Mouse (Mus musculus) lung, postnatal 10 days (tissue): ENCODE results near the gene Zfp683.

Source experiments
- DNase-seq: peaks from one replicate; pipeline ENCODE4 v3.0.0; 2021

The Zfp683 gene

DNA sequence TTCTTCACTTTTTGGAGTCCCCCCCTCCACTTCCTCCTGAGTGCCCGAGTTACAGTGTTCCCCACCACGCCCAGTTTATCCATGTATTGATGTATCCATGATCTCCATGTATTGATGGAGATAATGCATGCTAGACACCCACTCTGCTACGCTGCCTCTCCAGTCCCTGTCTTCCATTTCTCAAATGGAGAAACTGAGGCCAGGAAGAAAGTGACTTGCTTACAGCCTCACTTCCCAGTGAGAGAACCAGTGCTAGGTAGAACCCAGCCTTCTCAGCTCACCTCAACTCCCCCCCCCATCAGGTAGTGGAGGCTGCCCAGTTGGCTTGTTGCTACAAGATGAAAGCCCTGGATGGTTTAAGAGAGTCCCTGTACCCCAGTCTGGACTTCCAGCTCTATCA is at the start of gene Zfp683:
Zfp683 (plus strand) TSS at position 301 of the 400 bp plus-strand sequence.
- DNase-seq = no peak

DNA sequence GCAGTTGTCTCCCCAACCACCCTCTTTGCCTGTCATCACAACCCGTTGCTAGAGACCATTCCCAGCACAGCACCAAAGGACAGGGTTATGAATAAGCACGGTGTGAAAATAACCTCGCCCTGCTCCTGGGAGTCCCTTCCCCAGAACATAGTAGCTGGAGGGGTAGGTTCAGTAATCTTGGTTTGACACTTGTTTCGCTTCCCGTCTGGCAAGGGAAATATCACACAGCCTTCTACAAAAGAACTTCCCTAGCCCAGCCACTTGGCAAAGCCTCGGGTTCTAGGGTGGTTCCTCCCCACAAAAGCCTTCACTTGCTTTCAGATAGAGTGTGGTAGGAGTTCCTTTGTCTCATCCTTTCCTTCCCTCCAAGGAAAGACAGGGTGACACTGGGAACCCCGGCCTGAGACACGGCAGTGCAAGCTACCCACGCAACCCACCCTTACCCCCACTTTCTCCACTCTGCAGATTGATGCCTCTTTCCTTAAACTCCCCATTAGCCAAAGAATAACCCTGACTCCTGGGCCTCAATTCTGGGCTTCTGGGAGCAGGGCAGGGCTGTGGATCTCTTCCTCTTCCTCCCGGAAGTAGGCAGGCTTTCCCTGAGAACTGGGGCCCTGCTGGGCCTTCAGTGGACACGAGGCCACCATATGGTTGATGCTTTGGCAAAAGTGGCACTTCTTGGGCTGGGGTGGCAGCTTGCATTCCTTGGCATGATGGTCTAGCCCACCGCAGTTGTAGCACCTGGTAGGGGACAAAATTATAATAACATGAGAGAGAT is 47.9 kb upstream of the Zfp683 start:
- DNase-seq = no peak

GRCm38 (mm10) chr4:134006845-134007244 is 46.8 kb upstream of the Zfp683 start:
- DNase-seq = no peak

DNA sequence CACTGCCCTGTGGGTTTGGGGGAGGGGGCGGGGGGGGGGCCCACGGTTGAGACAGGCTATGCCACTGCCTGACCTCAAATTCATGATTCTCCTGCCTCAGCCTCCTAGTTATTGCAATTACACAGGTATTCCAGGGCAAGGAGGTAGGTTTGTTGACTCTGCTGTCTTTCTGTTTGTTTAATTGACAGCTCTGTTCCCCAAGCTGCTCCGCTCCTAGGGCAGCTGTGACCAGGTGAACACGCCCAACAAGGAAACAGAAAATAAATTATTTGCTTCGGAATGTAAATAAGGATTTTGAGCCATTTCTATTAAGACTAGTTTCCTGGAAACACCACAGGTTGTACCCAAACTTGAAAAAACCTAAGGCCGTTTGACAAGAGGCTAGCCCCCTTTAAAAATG is 43.9 kb upstream of the Zfp683 start:
- DNase-seq = no peak

- DNase-seq = no peak
Measured at GRCm38 (mm10) chr4:134011450-134012414, 41.9 kb upstream of the Zfp683 start.

DNA sequence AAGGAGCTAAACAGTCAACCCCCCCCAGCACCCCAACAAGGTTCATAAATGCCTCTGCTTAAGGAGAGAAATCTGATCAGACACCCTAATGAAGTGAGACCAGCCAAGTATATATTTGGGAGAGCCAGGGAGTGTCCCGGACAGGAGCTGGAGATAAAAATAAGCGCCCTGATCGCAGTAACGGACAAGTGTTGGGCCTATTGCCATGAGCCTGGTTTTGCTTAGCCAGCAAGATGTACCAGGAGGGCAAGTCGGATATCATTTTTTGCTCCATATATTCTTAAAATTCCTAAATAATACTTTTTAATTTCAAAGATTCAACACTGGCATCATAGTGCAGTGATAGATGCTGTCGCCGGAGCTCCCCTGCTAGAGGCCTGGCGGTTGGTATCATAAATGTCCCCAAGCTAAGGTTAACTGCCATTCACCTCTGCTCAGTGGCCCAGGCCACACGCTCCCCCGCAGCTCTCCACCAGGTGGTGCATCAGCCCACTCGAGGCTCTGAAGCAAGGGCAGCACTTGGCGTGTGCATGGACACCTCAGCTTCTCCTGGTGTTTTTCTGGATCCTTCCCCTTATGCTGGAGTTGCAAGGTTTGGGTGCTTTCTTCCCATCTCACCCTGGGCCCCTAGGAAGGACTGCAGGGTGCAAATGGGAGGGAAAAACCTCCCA is 40.6 kb upstream of the Zfp683 start:
- no peak for DNase-seq

GRCm38 (mm10) chr4:134016208-134016607 is 37.4 kb upstream of the Zfp683 start:
- DNase-seq = no peak

DNA sequence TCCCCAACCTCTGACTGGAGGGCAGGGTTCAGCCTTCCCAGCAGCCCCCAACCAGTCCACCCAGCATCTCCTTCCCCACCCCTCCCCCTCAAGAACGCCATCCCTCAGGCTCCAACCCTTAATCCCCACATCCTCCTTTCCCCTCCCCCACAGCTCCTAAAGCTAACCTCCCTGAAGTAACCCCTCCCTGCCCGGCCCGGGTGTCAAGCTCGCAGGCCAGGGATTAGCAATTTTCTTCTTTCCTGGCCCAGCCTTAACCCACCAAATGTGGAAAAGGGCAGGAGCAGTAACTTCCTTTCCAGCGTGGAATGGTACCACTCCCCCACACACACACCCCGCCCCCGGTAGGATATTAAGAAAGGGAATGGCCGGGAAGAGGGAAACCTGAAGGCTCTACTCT is 36.9 kb upstream of the Zfp683 start:
- DNase-seq = no peak

DNA sequence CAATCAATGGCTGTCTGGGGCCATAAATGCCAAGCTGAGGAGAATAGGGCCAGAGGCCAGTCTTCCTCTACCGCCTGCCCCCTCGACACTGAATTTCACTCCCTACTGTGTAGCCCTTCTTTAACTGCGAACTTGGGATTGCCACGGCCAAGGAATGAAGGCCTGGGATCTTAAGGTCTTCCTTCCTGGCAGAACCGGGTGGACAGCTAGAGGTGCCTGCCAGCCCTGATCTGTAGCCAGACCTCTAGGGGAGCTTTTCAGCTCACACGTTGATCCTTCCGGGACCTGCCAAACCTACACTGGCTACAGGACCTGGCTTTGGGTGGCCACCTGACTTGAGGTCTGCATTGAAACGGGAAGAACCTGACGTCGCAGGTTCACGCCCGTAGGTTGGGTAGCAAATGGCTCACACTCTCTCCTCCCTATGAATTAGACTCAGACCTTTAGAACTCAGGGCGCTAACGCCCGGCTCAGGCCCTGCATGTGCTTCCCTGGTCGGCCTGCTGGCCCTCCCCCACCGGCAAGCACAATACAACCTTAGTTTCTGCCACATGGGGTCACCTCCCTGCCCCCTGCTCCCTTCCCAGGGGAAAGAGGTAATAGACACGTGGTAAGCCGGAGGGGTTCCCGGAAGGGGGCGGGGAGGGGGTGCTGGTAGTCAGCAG is 36.3 kb upstream of the Zfp683 start:
- no peak for DNase-seq

- DNase-seq = no peak
Measured at GRCm38 (mm10) chr4:134018038-134018778, 35.4 kb upstream of the Zfp683 start.

DNA sequence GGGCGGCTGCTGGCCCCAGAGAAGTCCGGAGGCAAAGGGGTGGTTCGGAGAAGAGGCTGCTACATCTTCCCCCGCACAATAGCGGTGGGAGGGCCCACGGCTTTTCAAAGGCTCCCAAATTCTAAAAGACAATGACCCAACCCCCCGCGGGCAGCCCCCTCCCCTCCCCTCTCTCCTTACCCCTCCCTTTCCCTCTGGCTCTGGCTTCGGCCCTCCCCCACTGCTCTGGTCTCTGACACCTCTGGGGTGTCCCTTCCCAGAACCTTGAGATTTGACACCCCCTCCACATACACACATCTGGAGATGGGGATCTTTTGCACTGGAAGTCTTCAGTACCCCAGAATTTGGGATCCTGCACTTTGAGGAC is 34.9 kb upstream of the Zfp683 start, which contains the start of gene Lin28a:
Lin28a (minus strand) TSS at position 63 of the 367 bp plus-strand sequence.
- DNase-seq = no peak

GRCm38 (mm10) chr4:134019210-134019609 is 34.4 kb upstream of the Zfp683 start:
- DNase-seq = no peak

GRCm38 (mm10) chr4:134019641-134020351 is 33.8 kb upstream of the Zfp683 start:
- no peak for DNase-seq

GRCm38 (mm10) chr4:134020621-134021020 is 33.0 kb upstream of the Zfp683 start:
- DNase-seq = peak; percentile 83

- DNase-seq = no peak
Measured at GRCm38 (mm10) chr4:134025802-134026201, 27.8 kb upstream of the Zfp683 start.

- peak; percentile 75 for DNase-seq
Measured at GRCm38 (mm10) chr4:134035953-134036352, 17.7 kb upstream of the Zfp683 start.

- peak; percentile 46 for DNase-seq
Measured at GRCm38 (mm10) chr4:134041317-134042123, 12.1 kb upstream of the Zfp683 start.

- no peak for DNase-seq
Measured at GRCm38 (mm10) chr4:134043041-134043440, 10.6 kb upstream of the Zfp683 start.

DNA sequence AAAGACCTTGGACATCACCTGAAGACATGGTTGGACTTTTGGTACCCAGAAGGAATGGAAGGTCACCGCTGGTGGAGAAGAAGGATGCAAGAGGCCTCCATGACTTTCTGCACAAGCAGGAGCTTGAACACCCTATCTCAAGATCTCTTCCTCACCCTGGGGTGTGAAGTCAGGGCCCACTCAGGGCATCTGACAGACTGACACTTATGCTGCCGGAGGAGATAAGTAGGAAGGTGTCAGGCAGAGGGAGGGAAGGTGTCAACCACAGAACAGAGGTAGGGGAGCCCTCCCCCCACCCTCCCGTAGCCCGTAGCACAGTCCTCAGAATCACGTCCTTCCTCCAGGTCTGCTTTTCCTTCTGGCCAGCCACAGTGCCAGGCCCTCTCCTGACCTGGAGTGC is 6.0 kb upstream of the Zfp683 start:
- DNase-seq = no peak

DNA sequence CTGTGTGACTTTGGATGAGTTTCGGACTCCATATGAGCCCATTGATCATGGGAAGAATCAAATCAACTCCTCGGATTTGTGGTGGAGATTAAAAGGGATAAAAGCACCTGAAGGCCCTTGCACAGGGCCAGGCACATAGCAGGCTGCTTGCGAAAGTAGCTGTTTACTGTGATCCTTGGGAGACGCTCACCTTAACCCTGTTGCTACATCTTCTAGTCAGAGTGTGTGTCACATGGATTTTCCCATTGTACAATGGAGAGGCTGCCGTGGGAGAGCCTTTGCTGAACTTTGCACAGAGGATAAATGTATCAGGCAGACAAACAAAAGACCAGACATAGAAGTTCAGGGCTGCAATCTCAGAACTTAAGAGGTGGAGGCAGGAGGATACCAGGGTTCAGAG is 1.7 kb upstream of the Zfp683 start:
- DNase-seq = no peak
